Mouse (Mus musculus) hindbrain, embryonic 14.5 days (tissue): ENCODE data around the gene Irf6. TPM values are rescaled to one million over a fixed set of nuclear protein-coding genes. Genes with fewer than 3 reads are reported as not detected.
A peak's percentile ranks its signal among the peaks of the same experiment; 100 is the strongest.

Experiments used
- ATAC-seq: fragments of 200-750 bp; cut with Nextera tagmentation; 2 replicates; pipeline ENCODE4 v1.8.0; 2017; ENCODE audit warnings: moderate number of reproducible peaks, mild to moderate bottlenecking, moderate TSS enrichment, moderate library complexity; ENCODE audit not compliant: low FRiP score
- DNase-seq: peaks from one replicate; pipeline ENCODE4 v3.0.0-alpha.2; 2015; ENCODE audit warnings: low spot score
- H3K27ac ChIP-seq: fragments of 300-500 bp; sonication (generic); 2 replicates; pipeline ENCODE4 v1.5.1; 2014; ENCODE audit warnings: mild to moderate bottlenecking, moderate library complexity
- H3K27me3 ChIP-seq: fragments of 300-500 bp; sonication (generic); 2 replicates; pipeline ENCODE4 v1.6.1; 2014; ENCODE audit warnings: mild to moderate bottlenecking, low read length, mixed read lengths; ENCODE audit not compliant: control insufficient read depth, insufficient read depth
- H3K36me3 ChIP-seq: fragments of 300-500 bp; sonication (generic); replicated peaks from 2 replicates; pipeline ENCODE4 v1.6.1; 2014; ENCODE audit not compliant: control insufficient read depth, insufficient read depth
- H3K4me1 ChIP-seq: fragments of 300-500 bp; sonication (generic); replicated peaks from 2 replicates; pipeline ENCODE4 v1.6.1; 2014; ENCODE audit warnings: antibody characterized with exemption, low read length, mixed read lengths; ENCODE audit not compliant: control insufficient read depth, insufficient read depth
- H3K4me2 ChIP-seq: fragments of 300-500 bp; sonication (generic); replicated peaks from 2 replicates; pipeline ENCODE4 v1.6.1; 2014; ENCODE audit warnings: mild to moderate bottlenecking, moderate library complexity
- H3K4me3 ChIP-seq: fragments of 300-500 bp; sonication (generic); replicated peaks from 2 replicates; pipeline ENCODE4 v1.5.1; 2014; ENCODE audit warnings: mild to moderate bottlenecking, low read length
- H3K9ac ChIP-seq: fragments of 300-500 bp; sonication (generic); 2 replicates; pipeline ENCODE4 v1.6.1; 2014
- H3K9me3 ChIP-seq: fragments of 300-500 bp; sonication (generic); 2 replicates; pipeline ENCODE4 v1.6.1; 2016; ENCODE audit warnings: low read length; ENCODE audit not compliant: control insufficient read depth
- WGBS: fragments of 180-500 bp; shearing (Covaris S2); extraction: QIAGEN DNeasy Blood & Tissue Kit; methylation state at CpG from one replicate; pipeline ENCODE4 v1.1.7; 2014; 5-methylcytosine and 5-hydroxymethylcytosine counted together
- polyA plus RNA-seq: library from polyadenylated mRNA; unstranded; fragments of >200 nt; fragmentation: Nextera tagmentation; extraction: Ambion mirVana; gene quantifications from 2 replicates; pipeline ENCODE4 v1.2.1, GENCODE M21; 2014

The Irf6 gene
- polyA plus RNA-seq, 1 experiment from 2014 or later, result 1.0 TPM

DNA sequence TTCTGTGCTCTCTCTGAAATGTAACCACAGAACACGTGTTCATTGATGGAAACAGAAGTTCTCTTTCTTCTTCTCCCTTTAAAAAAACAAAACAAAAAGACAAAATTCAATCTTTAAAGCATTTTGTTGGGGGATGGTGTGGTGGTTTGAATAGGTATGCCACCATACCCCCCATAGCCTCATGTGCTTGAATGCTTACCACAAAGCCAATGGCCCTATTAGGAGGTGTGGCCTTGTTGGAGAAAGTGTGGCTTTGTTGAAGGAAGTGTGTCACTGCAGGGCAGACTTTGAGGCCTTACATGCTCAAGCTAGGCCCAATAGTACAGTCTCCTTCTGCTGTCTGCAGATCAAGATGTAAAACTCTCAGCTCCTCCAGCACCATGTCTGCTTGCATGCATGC is 6.5 kb upstream of the Irf6 start:
- Histone ChIP-seq H3K4me3 (no peak overlapping the region), H3K9ac (no peak overlapping the region), H3K36me3 (no peaks in the 10 kb centered on the region), H3K4me2 (no peak overlapping the region), H3K9me3 (no peaks in the 10 kb centered on the region), H3K27ac (no peak overlapping the region), H3K27me3 (no peaks in the 10 kb centered on the region), H3K4me1 (no peaks in the 10 kb centered on the region)
- ATAC-seq, result no peak
- WGBS, result 72% methylated on average over 1 of the region's 1 CpGs
- no peak for DNase-seq

DNA sequence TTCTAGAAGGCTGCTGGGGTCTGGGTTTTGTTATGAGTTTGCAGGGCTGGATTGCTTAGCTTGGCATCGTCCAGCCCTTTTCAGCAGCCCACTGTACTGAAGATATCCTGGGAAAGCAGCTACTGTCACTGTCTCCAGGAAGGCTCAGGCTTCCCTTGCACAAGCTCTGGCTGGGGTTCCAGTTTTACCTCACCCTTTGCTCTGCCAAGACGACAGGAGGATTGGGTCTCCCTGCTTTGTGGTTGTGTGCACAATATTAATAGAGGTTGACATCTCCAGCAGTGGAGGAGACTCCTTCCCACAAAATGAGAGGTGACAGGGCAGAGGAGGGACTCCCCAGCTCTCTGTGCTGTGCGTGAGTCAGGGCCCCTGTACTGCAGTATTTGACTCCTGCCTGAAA is 3.7 kb upstream of the Irf6 start:
- Histone ChIP-seq H3K4me3 (no peak overlapping the region), H3K4me1 (no peaks in the 10 kb centered on the region), H3K9ac (no peak overlapping the region), H3K36me3 (no peaks in the 10 kb centered on the region), H3K27ac (no peak overlapping the region), H3K27me3 (peaks cover 26% of the 10 kb centered on the region), H3K9me3 (no peaks in the 10 kb centered on the region), H3K4me2 (no peak overlapping the region)
- ATAC-seq (no peak), DNase-seq (no peak)
- 72% methylated on average over 3 of the region's 3 CpGs for WGBS

DNA sequence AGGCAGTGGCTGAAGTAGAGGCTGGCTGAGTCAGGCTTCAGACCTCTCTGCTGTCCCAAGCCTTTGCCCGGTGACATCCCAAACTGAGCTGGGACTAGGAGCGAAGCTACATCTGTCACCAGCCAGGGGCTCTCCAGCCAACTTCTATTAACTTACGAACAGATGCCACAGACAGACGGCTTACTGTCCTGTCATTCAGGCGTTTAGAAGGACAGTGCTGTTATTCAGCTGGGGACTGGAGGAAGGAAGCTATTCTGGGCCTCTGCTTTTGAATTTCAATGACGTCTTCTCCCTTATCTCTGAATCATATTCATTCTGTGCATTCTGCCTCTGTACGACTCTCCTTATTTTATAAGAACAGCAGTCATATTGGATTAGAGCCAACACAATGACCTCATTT is 1.8 kb upstream of the Irf6 start:
- no peak; the same call in 1 of the 2 replicates for ATAC-seq
- Histone ChIP-seq H3K9me3 (no peaks in the 10 kb centered on the region), H3K4me1 (no peaks in the 10 kb centered on the region), H3K27ac (no peak overlapping the region), H3K36me3 (no peaks in the 10 kb centered on the region), H3K27me3 (peaks cover 38% of the 10 kb centered on the region), H3K9ac (no peak overlapping the region), H3K4me3 (no peak overlapping the region), H3K4me2 (no peak overlapping the region)
- 36% methylated on average over 7 of the region's 7 CpGs for WGBS
- DNase-seq, result no peak

DNA sequence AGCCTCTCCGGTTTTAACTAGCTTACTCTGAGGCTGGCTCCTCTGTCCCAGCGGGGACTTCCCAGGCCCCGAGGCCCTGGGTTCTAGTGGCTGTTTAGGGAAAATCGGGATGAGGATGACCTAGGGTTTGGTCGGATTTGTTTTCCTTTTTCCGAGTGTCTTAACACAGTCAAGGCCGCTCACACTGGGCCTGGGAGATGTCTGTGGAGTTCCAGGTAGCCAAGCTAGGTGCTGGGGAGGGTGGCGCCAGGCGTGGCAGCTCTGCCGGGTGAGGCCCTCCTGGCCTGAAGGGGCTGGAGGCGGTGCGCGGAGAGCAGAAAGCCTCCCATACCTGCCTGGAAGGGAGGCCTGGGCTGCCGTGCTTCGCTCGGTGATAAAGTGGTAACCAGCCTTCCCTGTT is 650 bp downstream of the Irf6 start:
- no peak for ATAC-seq
- Histone ChIP-seq H3K9me3 (no peaks in the 10 kb centered on the region), H3K27ac (no peak overlapping the region), H3K36me3 (no peaks in the 10 kb centered on the region), H3K27me3 (peaks cover 38% of the 10 kb centered on the region), H3K9ac (no peak overlapping the region), H3K4me3 (no peak overlapping the region), H3K4me2 (no peak overlapping the region), H3K4me1 (no peaks in the 10 kb centered on the region)
- DNase-seq, result no peak
- WGBS, result 27% methylated on average over 16 of the region's 16 CpGs

DNA sequence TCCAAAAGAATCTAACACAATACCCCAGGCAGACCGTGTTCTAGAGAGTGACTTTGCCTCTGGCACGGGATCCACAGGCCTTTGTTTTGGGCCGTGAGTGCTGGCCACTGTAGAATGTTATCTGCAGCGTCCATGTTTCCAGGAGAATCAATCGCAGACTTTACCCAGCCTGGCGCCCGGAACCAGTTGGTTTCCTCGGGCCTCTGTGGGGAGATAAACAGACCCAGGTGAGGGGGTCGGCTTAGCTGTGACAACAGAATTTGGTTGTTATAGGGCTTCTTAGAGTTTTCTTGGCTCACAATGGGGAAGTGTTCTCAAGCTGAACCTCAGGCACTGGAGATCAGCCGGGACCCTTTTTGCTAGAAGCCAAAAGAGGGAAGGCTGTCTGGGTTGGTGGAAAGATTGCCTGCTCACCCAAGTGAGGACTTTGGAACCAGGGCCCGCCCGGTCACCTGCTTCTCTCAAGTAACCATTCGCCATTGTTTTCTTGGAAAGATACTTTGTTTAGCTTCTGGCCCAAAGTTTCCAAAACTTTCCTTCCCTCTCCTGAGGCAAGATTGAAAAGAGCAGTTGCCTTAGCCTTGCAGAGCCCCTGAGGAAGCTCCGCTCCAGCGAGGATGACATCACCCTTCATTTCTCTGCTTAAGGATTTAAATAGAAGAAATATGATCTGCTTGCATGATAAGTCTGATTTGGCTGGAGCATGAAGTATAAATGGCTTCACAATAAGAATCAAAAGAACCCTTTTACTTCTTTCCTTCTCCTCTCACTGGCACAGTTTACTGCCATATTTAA is 3.6 kb downstream of the Irf6 start:
- no peak for DNase-seq
- WGBS, result 79% methylated on average over 15 of the region's 15 CpGs

DNA sequence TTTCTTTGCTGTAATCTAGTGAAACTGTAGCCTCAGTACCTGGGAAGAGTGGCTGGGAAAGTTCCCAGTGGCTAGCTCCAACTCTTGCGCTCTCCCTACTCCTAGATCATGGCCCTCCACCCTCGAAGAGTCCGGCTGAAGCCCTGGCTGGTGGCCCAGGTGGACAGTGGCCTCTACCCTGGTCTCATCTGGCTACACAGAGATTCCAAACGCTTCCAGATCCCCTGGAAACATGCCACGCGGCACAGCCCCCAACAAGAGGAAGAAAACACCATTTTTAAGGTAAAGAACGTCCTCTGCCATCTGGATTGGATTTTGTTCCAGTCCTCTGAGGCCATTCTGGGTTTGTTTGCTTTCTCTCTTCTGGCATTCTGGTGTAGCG is 4.2 kb downstream of the Irf6 start:
- Histone ChIP-seq H3K27me3 (peaks cover 34% of the 10 kb centered on the region), H3K4me1 (no peaks in the 10 kb centered on the region), H3K4me3 (no peak overlapping the region), H3K27ac (no peak overlapping the region), H3K9ac (no peak overlapping the region), H3K9me3 (no peaks in the 10 kb centered on the region), H3K36me3 (no peaks in the 10 kb centered on the region), H3K4me2 (no peak overlapping the region)
- no peak for ATAC-seq
- no peak for DNase-seq
- 77% methylated on average over 8 of the region's 8 CpGs for WGBS

More for the DNA sequence above, 3.6 kb downstream of the Irf6 start:
- H3K36me3 ChIP-seq, result no peaks in the 10 kb centered on the region
- no peak for ATAC-seq
- H3K4me3 ChIP-seq, result no peak overlapping the region
- no peaks in the 10 kb centered on the region for H3K4me1 ChIP-seq
- no peak overlapping the region for H3K27ac ChIP-seq
- no peak overlapping the region for H3K9ac ChIP-seq
- peaks cover 38% of the 10 kb centered on the region for H3K27me3 ChIP-seq
- no peak overlapping the region for H3K4me2 ChIP-seq
- H3K9me3 ChIP-seq, result no peaks in the 10 kb centered on the region

DNA sequence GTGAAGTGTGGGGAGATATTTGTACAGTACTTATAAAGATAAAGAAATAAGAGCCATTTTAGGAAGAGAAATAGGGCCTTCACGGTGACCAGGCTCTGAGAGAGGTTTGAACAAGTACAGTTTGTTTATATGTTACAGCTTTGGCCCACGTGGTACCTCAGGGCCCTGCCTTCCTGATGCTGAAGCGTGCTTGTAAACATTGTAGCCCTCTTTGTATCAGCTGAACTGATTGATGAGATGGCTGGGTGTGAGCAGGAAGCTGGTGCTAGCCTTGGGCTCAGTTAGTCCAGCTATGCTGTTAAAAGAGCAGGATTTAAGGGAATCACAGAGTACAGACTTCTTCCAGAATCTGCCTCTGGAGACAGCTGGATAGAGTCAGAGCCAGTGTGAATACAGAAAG is 6.3 kb downstream of the Irf6 start:
- H3K4me2 ChIP-seq, result no peak overlapping the region
- 70% methylated on average over 3 of the region's 3 CpGs for WGBS

DNA sequence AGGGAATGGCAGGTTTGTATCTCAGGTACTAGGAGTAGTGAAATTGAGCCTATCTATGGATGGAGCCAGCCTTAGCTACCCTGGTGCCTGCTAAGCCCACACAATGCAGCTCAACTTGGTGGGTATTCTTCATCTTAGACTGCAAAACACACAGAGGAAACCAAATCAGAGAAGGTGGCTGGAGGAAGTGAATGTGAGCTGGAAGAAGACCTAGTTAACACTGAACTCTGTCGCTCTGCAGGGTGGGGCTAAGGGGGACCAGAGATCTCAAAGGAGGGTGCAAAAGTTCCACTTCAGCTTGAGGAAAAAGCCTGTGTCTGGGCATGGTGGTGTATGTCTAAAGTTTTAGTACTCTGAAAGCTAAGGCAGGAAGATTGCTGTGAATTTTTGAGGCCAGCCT is 6.7 kb downstream of the Irf6 start:
- WGBS, result 63% methylated on average over 1 of the region's 1 CpGs
- Histone ChIP-seq H3K36me3 (no peaks in the 10 kb centered on the region), H3K4me1 (no peaks in the 10 kb centered on the region), H3K4me2 (no peak overlapping the region), H3K9me3 (no peaks in the 10 kb centered on the region), H3K9ac (no peak overlapping the region), H3K4me3 (no peak overlapping the region), H3K27ac (no peak overlapping the region), H3K27me3 (peaks cover 8% of the 10 kb centered on the region)
- DNase-seq (no peak), ATAC-seq (no peak)

More for the DNA sequence above, 6.3 kb downstream of the Irf6 start:
- Histone ChIP-seq H3K27ac (no peak overlapping the region), H3K27me3 (peaks cover 13% of the 10 kb centered on the region), H3K9me3 (no peaks in the 10 kb centered on the region), H3K4me3 (no peak overlapping the region), H3K9ac (no peak overlapping the region), H3K36me3 (no peaks in the 10 kb centered on the region), H3K4me1 (no peaks in the 10 kb centered on the region)
- ATAC-seq (no peak), DNase-seq (no peak)

DNA sequence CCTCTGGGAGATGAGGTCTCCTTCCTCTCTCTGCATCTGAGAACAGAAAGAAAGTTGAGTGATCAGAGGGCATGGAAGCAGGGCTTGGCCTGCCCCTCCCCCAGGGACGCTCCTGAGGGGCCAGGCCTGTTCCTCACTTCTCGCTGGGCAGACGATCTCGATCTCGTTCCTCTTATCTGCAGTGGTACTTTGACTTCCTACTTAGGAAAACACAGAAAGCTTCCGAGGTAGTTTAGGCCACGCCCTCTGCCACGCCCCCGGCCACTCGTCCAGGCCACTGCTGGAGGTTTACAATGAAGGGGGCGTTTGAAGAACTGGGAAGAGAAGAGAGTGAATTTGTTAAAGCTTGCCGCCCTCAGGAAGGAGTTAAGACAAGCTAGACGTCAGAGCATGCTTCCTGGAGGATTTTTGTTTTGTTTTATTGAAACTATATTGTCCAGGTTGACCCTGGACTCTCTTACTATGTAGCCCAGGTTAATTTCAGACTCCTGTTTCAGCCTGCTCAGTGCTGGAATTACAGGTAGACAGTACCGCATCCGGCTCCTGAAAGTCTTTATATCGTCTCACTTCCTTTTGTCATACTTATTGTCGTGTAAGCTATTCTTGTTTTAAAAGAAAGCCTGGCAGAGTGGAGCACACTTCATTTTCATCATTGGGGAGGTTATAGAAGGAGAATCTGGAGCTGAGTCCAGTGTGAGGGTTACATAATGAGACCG is 7.6 kb downstream of the Irf6 start:
- WGBS, result 13% methylated on average over 18 of the region's 18 CpGs
- Histone ChIP-seq H3K4me1 (no peaks in the 10 kb centered on the region), H3K27ac (no peak overlapping the region), H3K9ac (no peak overlapping the region), H3K27me3 (0 out of 2 replicates have a peak, but pooled peaks cover under 1% of the 10 kb centered on the region), H3K9me3 (no peaks in the 10 kb centered on the region), H3K36me3 (no peaks in the 10 kb centered on the region), H3K4me3 (no peak overlapping the region), H3K4me2 (peak overlapping the region; percentile 31; the same call in 1 of the 2 replicates)
- DNase-seq (no peak), ATAC-seq (no peak)
